Mouse (Mus musculus) ES-Bruce4 (cell line): ENCODE results near the gene Rpl4.
"Not testable (repeated sequence)": the region's sequence is repeated elsewhere in the genome, so short reads cannot be mapped to it uniquely, and the experiment has no call there.

Source experiments
- CTCF ChIP-seq: IDR thresholded peaks from one replicate; pipeline ENCODE4 v1.8.1; 2011; ENCODE audit warnings: low read depth, low read length
- EP300 ChIP-seq: IDR thresholded peaks from 2 replicates; pipeline ENCODE4 v1.6.1; 2011; ENCODE audit warnings: low read depth, low read length; ENCODE audit not compliant: insufficient read depth
- POLR2A ChIP-seq: IDR thresholded peaks from one replicate; pipeline ENCODE4 v1.8.1; 2011; ENCODE audit warnings: low read length; ENCODE audit not compliant: insufficient read depth

GRCm38 (mm10) chr9:64183295-64183694, 10.1 kb downstream of the Rpl4 start:
- TF ChIP-seq CTCF, EP300, POLR2A: not testable (repeated sequence)
